In the genomic region with DNA sequence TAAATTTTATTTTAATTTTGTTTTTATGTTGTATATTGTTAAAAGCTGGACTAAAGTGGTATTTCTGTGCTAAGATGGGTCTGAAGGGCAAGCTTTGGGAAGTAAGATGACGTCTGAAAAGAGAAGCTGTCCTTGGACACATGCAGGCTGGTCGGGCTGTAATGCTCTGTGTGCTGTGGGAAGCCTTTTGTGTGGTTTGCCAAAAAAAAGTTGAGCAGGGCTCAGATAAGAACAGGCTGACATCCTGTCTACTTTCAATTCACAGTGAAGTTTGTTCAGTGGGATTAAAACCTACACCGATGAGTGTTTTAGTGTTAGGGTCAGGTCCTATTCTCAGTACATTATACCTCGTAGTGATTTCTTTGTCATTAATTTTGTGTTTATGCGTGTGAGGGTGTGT, we compare ENCODE assay signal across 18 mouse cellular contexts. TPM values are rescaled to one million over a fixed set of nuclear protein-coding genes. Genes with fewer than 3 reads are reported as not detected.
A peak's percentile ranks its signal among the peaks of the same experiment; 100 is the strongest.
DNase-seq lines count a peak whose midpoint lies in the region; ATAC-seq and TF ChIP-seq lines count a peak whose summit lies in the region.
"Had no signal": no experiment of that assay in that cellular context is flagged by ENCODE, and none has a peak within 500 bp of the region (broad histone marks: within the 10 kb centered on the region; RNA-seq: fewer than 3 reads in every experiment).

No protein-coding gene starts in this region.

- H3K36me3 ChIP-seq in testis, adult 2 months (ENCODE audit: control insufficient read depth, insufficient read depth, low read length) = no peaks in the 10 kb centered on the region

- peak; percentile 95 for DNase-seq in heart, adult 11 months
- DNase-seq in heart, postnatal 25 days (ENCODE audit: low spot score) = no peak
- no peak for DNase-seq in testis, postnatal 10 days (ENCODE audit: low spot score)
- peak; percentile 38 to 54 for DNase-seq in heart, adult 9 months (ENCODE audit: low spot score in 2 of 2)
- no peak for DNase-seq in Muller cell, postnatal 12 days (ENCODE audit: inconsistent ontology term)
- DNase-seq in spleen, adult 18-20 months = no peak
- DNase-seq: B cell, adult 2 months; cerebellum, postnatal 10 days; gastrocnemius, postnatal 14 days; right cerebral cortex, postnatal 4 days had no signal

- TF ChIP-seq POLR2A in testis, adult 2 months (IDR thresholded peaks at IDR 0.05; ENCODE audit: control insufficient read depth, low read depth, low read length) = no peak

- ATAC-seq in megakaryocyte progenitor cell, adult 5-6 weeks (replicated peaks; ENCODE audit: poor library complexity) = peak; percentile 79
- ATAC-seq: forebrain, embryonic 13.5 days; hindbrain, postnatal 0 days; lung, postnatal 0 days had no signal

- H3K27me3 ChIP-seq in testis, adult 2 months (ENCODE audit: control insufficient read depth, insufficient read depth, low read length) = no peaks in the 10 kb centered on the region
- H3K27me3 ChIP-seq: embryonic facial prominence, embryonic 12.5 days; forebrain, embryonic 13.5 days; limb, embryonic 15.5 days had no signal

- intact Hi-C loops in heart, postnatal 25 days (cut with DNase I) = no loop called here

- H3K27ac ChIP-seq in testis, adult 2 months (ENCODE audit: control insufficient read depth, insufficient read depth, low read depth, low read length) = peak overlapping the region; percentile 13; the same call in 1 of the 2 replicates
- H3K27ac ChIP-seq: embryonic facial prominence, embryonic 12.5 days; forebrain, embryonic 13.5 days; hindbrain, postnatal 0 days; kidney, postnatal 0 days; limb, embryonic 15.5 days had no signal

- no peaks in the 10 kb centered on the region for H3K4me1 ChIP-seq in testis, adult 2 months (ENCODE audit: control insufficient read depth, insufficient read depth, low read length)
- H3K4me1 ChIP-seq: embryonic facial prominence, embryonic 12.5 days; forebrain, embryonic 13.5 days; limb, embryonic 15.5 days had no signal

- no peak overlapping the region for H3K4me3 ChIP-seq in testis, adult 2 months (ENCODE audit: control insufficient read depth, low read depth, low read length)
- H3K4me3 ChIP-seq: embryonic facial prominence, embryonic 12.5 days; forebrain, embryonic 13.5 days; limb, embryonic 15.5 days had no signal

- no peak for TF ChIP-seq CTCF in testis, adult 2 months (IDR thresholded peaks at IDR 0.05; ENCODE audit: control insufficient read depth, insufficient read depth, insufficient replicate concordance, low read depth, low read length)

RNA-seq across cellular contexts. Expression of gene Chd1, which starts 38.6 kb away (rescaled TPM):
- 10 to 100 TPM; 16.6 to 20.1 TPM for total RNA-seq in heart, postnatal 25 days (2021)
- polyA plus RNA-seq in testis, adult 2 months (2012; rRNA removed) = 4.0 and 4.6 TPM in 2 replicates
- total RNA-seq in megakaryocyte progenitor cell, adult 5-6 weeks (2015) = 40.4 and 47.2 TPM in 2 replicates
- 59.2 and 68.7 TPM in 2 replicates for total RNA-seq in megakaryocyte progenitor cell, adult 5-6 weeks (2017)

Comparison
In these comparisons a context has a peak if more than half of its experiments do, and no peak if none do; other contexts are left out.
1. DNase-seq: peak in heart, adult 11 months (single experiment) and heart, adult 9 months (2 of 2); none in heart, postnatal 25 days (single experiment), testis, postnatal 10 days (single experiment), Muller cell, postnatal 12 days (single experiment) and spleen, adult 18-20 months (0 of 2).